Mouse (Mus musculus): ENCODE measurements around the gene Cdh7.
"Not testable (repeated sequence)": the region's sequence is repeated elsewhere in the genome, so short reads cannot be mapped to it uniquely, and the experiment has no call there.

The Cdh7 gene

GRCm38 (mm10) chr1:109982064-109982808, at the start of gene Cdh7:
Gene Cdh7, plus strand, starts transcription at chr1:109982431.
- no peak for DNase-seq (ENCODE audit: low read depth, low spot score)

- no peak for DNase-seq (ENCODE audit: low read depth, low spot score)
These were observed 49.6 kb upstream of the Cdh7 start for GRCm38 (mm10) chr1:109932674-109933073.

GRCm38 (mm10) chr1:109948571-109948970, 33.7 kb upstream of the Cdh7 start:
- no peak for DNase-seq (ENCODE audit: low read depth, low spot score)

- no peak for DNase-seq (ENCODE audit: low read depth, low spot score)
These were observed 10.4 kb upstream of the Cdh7 start for GRCm38 (mm10) chr1:109971721-109972425.

- DNase-seq (ENCODE audit: low read depth, low spot score): no peak
These were observed 9.7 kb upstream of the Cdh7 start for GRCm38 (mm10) chr1:109972426-109973015.

GRCm38 (mm10) chr1:109982809-109983536, 742 bp downstream of the Cdh7 start:
- DNase-seq (ENCODE audit: low read depth, low spot score): no peak

- DNase-seq (ENCODE audit: low read depth, low spot score): no peak
These were observed 1.3 kb downstream of the Cdh7 start for GRCm38 (mm10) chr1:109983537-109983912.

GRCm38 (mm10) chr1:109984776-109985175, 2.5 kb downstream of the Cdh7 start:
- no peak for DNase-seq (ENCODE audit: low read depth, low spot score)

GRCm38 (mm10) chr1:109985468-109985867, 3.2 kb downstream of the Cdh7 start:
- DNase-seq (ENCODE audit: low read depth, low spot score): no peak

GRCm38 (mm10) chr1:109989541-109989940, 7.3 kb downstream of the Cdh7 start:
- no peak for DNase-seq (ENCODE audit: low read depth, low spot score)

- no peak for DNase-seq (ENCODE audit: low read depth, low spot score)
These were observed 11.7 kb downstream of the Cdh7 start for GRCm38 (mm10) chr1:109993906-109994305.

GRCm38 (mm10) chr1:110004451-110004850, 22.2 kb downstream of the Cdh7 start:
- no peak for DNase-seq (ENCODE audit: low read depth, low spot score)

GRCm38 (mm10) chr1:110005038-110005437, 22.8 kb downstream of the Cdh7 start:
- no peak for DNase-seq (ENCODE audit: low read depth, low spot score)

- no peak for DNase-seq (ENCODE audit: low read depth, low spot score)
These were observed 29.9 kb downstream of the Cdh7 start for GRCm38 (mm10) chr1:110012153-110012552.

- no peak for DNase-seq (ENCODE audit: low read depth, low spot score)
These were observed 74.1 kb downstream of the Cdh7 start for GRCm38 (mm10) chr1:110056317-110056716.

- DNase-seq (ENCODE audit: low read depth, low spot score): no peak
These were observed 85.2 kb downstream of the Cdh7 start for GRCm38 (mm10) chr1:110067405-110067804.

GRCm38 (mm10) chr1:110078471-110078870, 96.2 kb downstream of the Cdh7 start:
- no peak for DNase-seq (ENCODE audit: low read depth, low spot score)

GRCm38 (mm10) chr1:110118071-110118470, 135.8 kb downstream of the Cdh7 start:
- DNase-seq (ENCODE audit: low read depth, low spot score): no peak

GRCm38 (mm10) chr1:110118862-110119261, 136.6 kb downstream of the Cdh7 start:
- no peak for DNase-seq (ENCODE audit: low read depth, low spot score)

- not testable (repeated sequence) for DNase-seq (ENCODE audit: low read depth, low spot score)
These were observed 189.2 kb downstream of the Cdh7 start for GRCm38 (mm10) chr1:110171459-110171858.
